Mouse (Mus musculus) cortical plate, adult 2 months (tissue): Measurements from ENCODE around the gene 1700013F07Rik.

ENCODE experiments used
- CTCF ChIP-seq: fragments of 200-500 bp; IDR thresholded peaks from 2 replicates; pipeline ENCODE4 v1.5.1; 2011; ENCODE audit warnings: mild to moderate bottlenecking, control low read depth, low read length; ENCODE audit not compliant: insufficient read depth; ENCODE audit errors: extremely low read depth
- POLR2A ChIP-seq: fragments of 200-500 bp; IDR thresholded peaks from 2 replicates; pipeline ENCODE4 v1.6.1; 2011; ENCODE audit warnings: mild to moderate bottlenecking, low read length, control low read depth; ENCODE audit not compliant: insufficient read depth; ENCODE audit errors: extremely low read depth

DNA sequence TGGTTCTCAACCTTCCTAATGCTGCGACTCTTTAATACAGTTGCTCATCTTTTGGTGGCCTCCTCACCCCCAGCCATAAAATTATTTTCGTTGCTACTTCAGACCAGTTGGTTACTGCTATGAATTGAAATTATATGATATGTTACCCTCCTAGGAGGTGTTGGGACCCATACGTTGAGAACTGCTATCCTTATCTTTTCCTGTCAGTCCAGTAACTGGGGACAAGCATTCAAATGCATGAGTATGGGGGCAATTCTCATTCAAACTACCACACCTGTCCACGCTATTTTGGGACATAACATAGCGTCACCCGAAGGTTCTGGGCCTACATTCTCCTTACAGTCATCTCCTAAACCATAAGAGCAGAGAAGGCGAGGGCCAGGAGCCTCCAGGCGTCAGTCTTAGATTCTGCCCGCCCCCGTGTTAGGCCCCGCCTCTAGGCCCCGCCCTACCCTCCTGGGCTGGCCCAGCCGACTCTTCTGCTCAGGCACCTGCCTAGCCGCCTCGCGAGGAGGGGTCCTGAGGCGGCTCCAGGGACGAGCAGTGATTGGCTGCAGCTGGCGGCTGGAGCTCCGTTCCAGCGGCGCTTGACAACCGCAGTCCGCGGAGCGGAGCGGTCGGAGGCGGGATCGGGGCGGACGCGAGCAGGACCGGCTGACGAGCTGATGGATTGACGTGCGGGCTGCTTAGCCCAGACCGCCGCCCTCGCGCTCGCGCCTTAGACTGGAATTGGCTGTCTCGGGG is 57.0 kb downstream of the 1700013F07Rik start, which contains the start of gene Wdr47:
- TF ChIP-seq CTCF (no peak), POLR2A (peak; percentile 58; the same call in 1 of the 2 replicates)
